Mouse (Mus musculus) activated CD4-positive, CD25-positive, alpha-beta regulatory T cell, adult 4 months (primary cell): ENCODE measurements around the gene Eif4e2. TPM values are rescaled to one million over a fixed set of nuclear protein-coding genes. Genes with fewer than 3 reads are reported as not detected.

Source experiments
- ATAC-seq: one replicate; pipeline ENCODE4 v1.8.0; 2017
- polyA plus RNA-seq, 2 experiments: library from polyadenylated mRNA; unstranded; fragments of 100-300 nt; shearing (Covaris generic); gene quantifications; one replicate each; pipeline ENCODE4 v1.2.1; 2017

Gene Eif4e2
- polyA plus RNA-seq, 2 experiments from 2014 or later: 128 to 155 TPM

GRCm38 (mm10) chr1:87264134-87265006 is 50.7 kb downstream of the Eif4e2 start, which contains the start of gene Efhd1:
Gene Efhd1 (plus strand): TSS chr1:87264363.
- ATAC-seq: no peak

GRCm38 (mm10) chr1:87265200-87265599 is 51.5 kb downstream of the Eif4e2 start:
- no peak for ATAC-seq

GRCm38 (mm10) chr1:87266296-87267090 is 52.8 kb downstream of the Eif4e2 start:
- no peak for ATAC-seq

GRCm38 (mm10) chr1:87270204-87270603 is 56.5 kb downstream of the Eif4e2 start:
- no peak for ATAC-seq

- ATAC-seq: no peak
Observed at GRCm38 (mm10) chr1:87270641-87271467, 57.1 kb downstream of the Eif4e2 start.

GRCm38 (mm10) chr1:87271596-87271995 is 57.9 kb downstream of the Eif4e2 start:
- ATAC-seq: no peak

- ATAC-seq: no peak
Observed at GRCm38 (mm10) chr1:87272462-87272861, 58.7 kb downstream of the Eif4e2 start.

GRCm38 (mm10) chr1:87273514-87273942 is 59.8 kb downstream of the Eif4e2 start:
- no peak for ATAC-seq

- ATAC-seq: no peak
Observed at GRCm38 (mm10) chr1:87274134-87274533, 60.4 kb downstream of the Eif4e2 start.

- no peak for ATAC-seq
Observed at GRCm38 (mm10) chr1:87275151-87275550, 61.4 kb downstream of the Eif4e2 start.

GRCm38 (mm10) chr1:87276056-87276455 is 62.3 kb downstream of the Eif4e2 start:
- no peak for ATAC-seq

GRCm38 (mm10) chr1:87280281-87280680 is 66.6 kb downstream of the Eif4e2 start:
- no peak for ATAC-seq

- ATAC-seq: no peak
Observed at GRCm38 (mm10) chr1:87281599-87282412, 68.1 kb downstream of the Eif4e2 start.

GRCm38 (mm10) chr1:87282413-87282788 is 68.7 kb downstream of the Eif4e2 start:
- no peak for ATAC-seq

- no peak for ATAC-seq
Observed at GRCm38 (mm10) chr1:87283410-87283960, 69.8 kb downstream of the Eif4e2 start.

GRCm38 (mm10) chr1:87287105-87287504 is 73.4 kb downstream of the Eif4e2 start:
- no peak for ATAC-seq

Other genes with a start within 250 kb of the Eif4e2 start
- not detected for gene Alppl2, start 124.0 kb upstream of the Eif4e2 start, polyA plus RNA-seq
- gene Alpi, start 112.3 kb upstream of the Eif4e2 start, polyA plus RNA-seq: not detected
- not detected for gene Akp3, start 88.9 kb upstream of the Eif4e2 start, polyA plus RNA-seq
- under 1 TPM in 1 of 2 experiments, not detected in 1; 0.36 TPM for gene Ecel1, start 57.4 kb upstream of the Eif4e2 start, polyA plus RNA-seq
- not detected for gene Prss56, start 30.6 kb upstream of the Eif4e2 start, polyA plus RNA-seq
- not detected for gene Chrnd, start 23.3 kb upstream of the Eif4e2 start, polyA plus RNA-seq
- gene Chrng, start 9.3 kb upstream of the Eif4e2 start, polyA plus RNA-seq: not detected
- not detected for gene Efhd1, start 50.4 kb downstream of the Eif4e2 start, polyA plus RNA-seq
- gene Gigyf2, start 113.1 kb downstream of the Eif4e2 start, polyA plus RNA-seq: 10 to 100 TPM; 49.9 to 58.1 TPM
- 1 to 10 TPM in 1 of 2 experiments, under 1 TPM in 1; 0.82 to 1.1 TPM for gene Kcnj13, start 180.8 kb downstream of the Eif4e2 start, polyA plus RNA-seq